Mouse (Mus musculus) ES-Bruce4 (cell line): ENCODE results near the gene Shank1. TPM values are rescaled to one million over a fixed set of nuclear protein-coding genes. Genes with fewer than 3 reads are reported as not detected.

Experiments
- H3K27ac ChIP-seq: 2 replicates; pipeline ENCODE4 v1.5.1; 2012; ENCODE audit warnings: low read length, inconsistent platforms; ENCODE audit not compliant: insufficient read depth
- H3K27me3 ChIP-seq: 2 replicates; pipeline ENCODE4 v1.6.1; 2012; ENCODE audit warnings: mild to moderate bottlenecking, low read length, inconsistent platforms; ENCODE audit not compliant: control insufficient read depth, poor library complexity, insufficient read depth, severe bottlenecking
- H3K36me3 ChIP-seq: 2 replicates; pipeline ENCODE4 v1.6.1; 2012; ENCODE audit warnings: inconsistent platforms, mild to moderate bottlenecking, low read length, moderate library complexity; ENCODE audit not compliant: control insufficient read depth, poor library complexity, insufficient read depth, severe bottlenecking
- H3K4me1 ChIP-seq: one replicate; pipeline ENCODE4 v1.8.1; 2011; ENCODE audit warnings: low read length; ENCODE audit not compliant: control insufficient read depth, insufficient read depth
- H3K4me3 ChIP-seq: 2 replicates; pipeline ENCODE4 v1.5.1; 2011; ENCODE audit warnings: low read depth, mild to moderate bottlenecking, low read length
- H3K9ac ChIP-seq: 2 replicates; pipeline ENCODE4 v1.6.1; 2012; ENCODE audit warnings: low read depth, mild to moderate bottlenecking, inconsistent platforms; ENCODE audit not compliant: poor library complexity, severe bottlenecking
- H3K9me3 ChIP-seq: replicated peaks from 2 replicates; pipeline ENCODE4 v1.6.1; 2012; ENCODE audit warnings: mild to moderate bottlenecking, low read length, inconsistent platforms; ENCODE audit not compliant: control insufficient read depth, poor library complexity, insufficient read depth, severe bottlenecking
- CTCF ChIP-seq: IDR thresholded peaks from one replicate; pipeline ENCODE4 v1.8.1; 2011; ENCODE audit warnings: low read depth, low read length
- EP300 ChIP-seq: IDR thresholded peaks from 2 replicates; pipeline ENCODE4 v1.6.1; 2011; ENCODE audit warnings: low read depth, low read length; ENCODE audit not compliant: insufficient read depth
- POLR2A ChIP-seq: IDR thresholded peaks from one replicate; pipeline ENCODE4 v1.8.1; 2011; ENCODE audit warnings: low read length; ENCODE audit not compliant: insufficient read depth
- polyA plus RNA-seq: library from polyadenylated mRNA; stranded (reverse); fragments of >200 nt; gene quantifications from 2 replicates; pipeline ENCODE4 v1.2.4, GENCODE M21; 2011; ENCODE audit warnings: low read depth; ENCODE audit not compliant: missing spikeins, insufficient read depth, insufficient read length

Shank1 gene
- 2.5 and 3.4 TPM in 2 replicates for polyA plus RNA-seq

GRCm38 (mm10) chr7:44309475-44310284 lies at the start of gene Shank1:
Gene Shank1 (plus strand): TSS chr7:44310253.
- Histone ChIP-seq H3K4me1 (no peaks in the 10 kb centered on the region), H3K27ac (no peak within 1 kb of the TSS), H3K27me3 (no peaks in the 10 kb centered on the region), H3K9ac (peak within 1 kb of the TSS; percentile 68), H3K9me3 (no peaks in the 10 kb centered on the region), H3K4me3 (peak within 1 kb of the TSS; percentile 95), H3K36me3 (no peaks in the 10 kb centered on the region)
- TF ChIP-seq POLR2A (no peak), EP300 (no peak), CTCF (no peak)

GRCm38 (mm10) chr7:44260410-44260809 lies 49.6 kb upstream of the Shank1 start:
- Histone ChIP-seq H3K27me3 (no peaks in the 10 kb centered on the region), H3K27ac (no peak overlapping the region), H3K36me3 (no peaks in the 10 kb centered on the region), H3K9ac (no peak overlapping the region), H3K4me1 (no peaks in the 10 kb centered on the region), H3K4me3 (no peak overlapping the region), H3K9me3 (no peaks in the 10 kb centered on the region)
- TF ChIP-seq CTCF (no peak), POLR2A (no peak), EP300 (no peak)

GRCm38 (mm10) chr7:44261147-44261546 lies 48.9 kb upstream of the Shank1 start, which contains the start of gene Gm15517:
Gene Gm15517 (plus strand): TSS chr7:44261447.
- TF ChIP-seq POLR2A = no peak
- no peak for TF ChIP-seq CTCF
- TF ChIP-seq EP300 = no peak
- Histone ChIP-seq H3K9me3 (no peaks in the 10 kb centered on the region), H3K27ac (no peak within 1 kb of the TSS), H3K36me3 (no peaks in the 10 kb centered on the region), H3K9ac (no peak within 1 kb of the TSS), H3K27me3 (no peaks in the 10 kb centered on the region), H3K4me3 (no peak within 1 kb of the TSS), H3K4me1 (no peaks in the 10 kb centered on the region)

- Histone ChIP-seq H3K4me1 (no peaks in the 10 kb centered on the region), H3K9ac (peak overlapping the region; percentile 20; the same call in 1 of the 2 replicates), H3K27ac (no peak overlapping the region), H3K9me3 (no peaks in the 10 kb centered on the region), H3K36me3 (no peaks in the 10 kb centered on the region), H3K27me3 (no peaks in the 10 kb centered on the region), H3K4me3 (peak overlapping the region; percentile 42)
- TF ChIP-seq CTCF (peak; percentile 95), EP300 (no peak), POLR2A (no peak)
Observed at GRCm38 (mm10) chr7:44262791-44263643, 47.0 kb upstream of the Shank1 start.

- Histone ChIP-seq H3K4me1 (no peaks in the 10 kb centered on the region), H3K4me3 (no peak overlapping the region), H3K9ac (no peak overlapping the region), H3K9me3 (no peaks in the 10 kb centered on the region), H3K36me3 (no peaks in the 10 kb centered on the region), H3K27ac (no peak overlapping the region), H3K27me3 (no peaks in the 10 kb centered on the region)
- no peak for TF ChIP-seq POLR2A
- TF ChIP-seq CTCF = no peak
- TF ChIP-seq EP300 = no peak
Observed at GRCm38 (mm10) chr7:44268117-44268516, 41.9 kb upstream of the Shank1 start.

- Histone ChIP-seq H3K36me3 (no peaks in the 10 kb centered on the region), H3K9me3 (no peaks in the 10 kb centered on the region), H3K4me1 (peaks cover 2% of the 10 kb centered on the region), H3K27ac (no peak overlapping the region), H3K9ac (no peak overlapping the region), H3K27me3 (no peaks in the 10 kb centered on the region), H3K4me3 (no peak overlapping the region)
- TF ChIP-seq POLR2A (no peak), EP300 (no peak), CTCF (no peak)
Observed at GRCm38 (mm10) chr7:44269397-44269796, 40.7 kb upstream of the Shank1 start.
